Mouse (Mus musculus) heart, postnatal 4 days (tissue): ENCODE data around the gene Rbpjl. TPM values are rescaled to one million over a fixed set of nuclear protein-coding genes. Genes with fewer than 3 reads are reported as not detected.

Source experiments
- DNase-seq: peaks from one replicate; pipeline ENCODE4 v3.0.0; 2021
- total RNA-seq, 2 experiments: library from RNA; stranded (reverse); gene quantifications; 2 replicates each; pipeline ENCODE4 v1.2.3; 2021

Gene Rbpjl
- total RNA-seq, 2 experiments from 2014 or later = not detected

- no peak for DNase-seq
These were observed 6.9 kb upstream of the Rbpjl start for GRCm38 (mm10) chr2:164396076-164396475.

GRCm38 (mm10) chr2:164396911-164397310, 6.0 kb upstream of the Rbpjl start:
- DNase-seq = no peak

- DNase-seq = no peak
These were observed 598 bp downstream of the Rbpjl start for GRCm38 (mm10) chr2:164403396-164404081.

GRCm38 (mm10) chr2:164404082-164404990, 1.4 kb downstream of the Rbpjl start:
- DNase-seq = peak; percentile 64

GRCm38 (mm10) chr2:164405060-164405459, 2.1 kb downstream of the Rbpjl start, which contains the start of gene Matn4:
TSS of gene Matn4 (minus strand) at chr2:164405160.
- DNase-seq = no peak

GRCm38 (mm10) chr2:164405519-164405918, 2.6 kb downstream of the Rbpjl start:
- DNase-seq = no peak

- peak; percentile 80 for DNase-seq
These were observed 4.8 kb downstream of the Rbpjl start for GRCm38 (mm10) chr2:164407708-164408107.

GRCm38 (mm10) chr2:164414167-164414566, 11.2 kb downstream of the Rbpjl start:
- DNase-seq = no peak

GRCm38 (mm10) chr2:164414581-164414980, 11.6 kb downstream of the Rbpjl start:
- no peak for DNase-seq

- peak; percentile 55 for DNase-seq
These were observed 14.3 kb downstream of the Rbpjl start for GRCm38 (mm10) chr2:164417198-164417597.

GRCm38 (mm10) chr2:164418308-164418875, 15.5 kb downstream of the Rbpjl start:
- no peak for DNase-seq

GRCm38 (mm10) chr2:164419489-164419888, 16.5 kb downstream of the Rbpjl start:
- no peak for DNase-seq

- no peak for DNase-seq
These were observed 18.4 kb downstream of the Rbpjl start for GRCm38 (mm10) chr2:164421306-164421705.

- no peak for DNase-seq
These were observed 19.0 kb downstream of the Rbpjl start for GRCm38 (mm10) chr2:164421979-164422378.

GRCm38 (mm10) chr2:164422675-164423393, 19.9 kb downstream of the Rbpjl start:
- DNase-seq = no peak

- no peak for DNase-seq
These were observed 20.5 kb downstream of the Rbpjl start for GRCm38 (mm10) chr2:164423464-164423863.

- no peak for DNase-seq
These were observed 21.5 kb downstream of the Rbpjl start for GRCm38 (mm10) chr2:164424406-164424805.

- no peak for DNase-seq
These were observed 22.5 kb downstream of the Rbpjl start for GRCm38 (mm10) chr2:164425401-164425800.

- no peak for DNase-seq
These were observed 23.2 kb downstream of the Rbpjl start for GRCm38 (mm10) chr2:164426121-164426520.

GRCm38 (mm10) chr2:164426952-164427351, 24.0 kb downstream of the Rbpjl start:
- no peak for DNase-seq

GRCm38 (mm10) chr2:164428451-164428850, 25.5 kb downstream of the Rbpjl start:
- DNase-seq = no peak

GRCm38 (mm10) chr2:164429881-164430615, 27.1 kb downstream of the Rbpjl start:
- DNase-seq = no peak
